Mouse (Mus musculus) heart, embryonic 16.5 days (tissue): ENCODE results near the gene Scd1. TPM values are rescaled to one million over a fixed set of nuclear protein-coding genes. Genes with fewer than 3 reads are reported as not detected.

Source experiments
- ATAC-seq: fragments of 200-750 bp; cut with Nextera tagmentation; replicated peaks from 2 replicates; pipeline ENCODE4 v1.8.0; 2017; ENCODE audit warnings: moderate number of reproducible peaks; ENCODE audit not compliant: insufficient read depth, low FRiP score; ENCODE audit errors: extremely low read depth
- H3K27ac ChIP-seq: fragments of 300-500 bp; sonication (generic); 2 replicates; pipeline ENCODE4 v1.5.1; 2014; ENCODE audit warnings: mild to moderate bottlenecking, low read length, control low read depth, moderate library complexity
- H3K27me3 ChIP-seq: fragments of 300-500 bp; sonication (generic); 2 replicates; pipeline ENCODE4 v1.6.1; 2014; ENCODE audit warnings: low read length, mixed read lengths; ENCODE audit not compliant: control insufficient read depth, insufficient read depth
- H3K36me3 ChIP-seq: fragments of 300-500 bp; sonication (generic); 2 replicates; pipeline ENCODE4 v1.6.1; 2014; ENCODE audit not compliant: control insufficient read depth, insufficient read depth
- H3K4me1 ChIP-seq: fragments of 300-500 bp; sonication (generic); 2 replicates; pipeline ENCODE4 v1.6.1; 2014; ENCODE audit warnings: low read length, mixed read lengths; ENCODE audit not compliant: control insufficient read depth, insufficient read depth
- H3K4me2 ChIP-seq: fragments of 300-500 bp; sonication (generic); 2 replicates; pipeline ENCODE4 v1.6.1; 2014; ENCODE audit warnings: low read depth, mild to moderate bottlenecking, control low read depth, low read length
- H3K4me3 ChIP-seq: fragments of 300-500 bp; sonication (generic); 2 replicates; pipeline ENCODE4 v1.5.1; 2014; ENCODE audit warnings: mild to moderate bottlenecking, control low read depth, low read length
- H3K9ac ChIP-seq: fragments of 300-500 bp; sonication (generic); 2 replicates; pipeline ENCODE4 v1.6.1; 2014; ENCODE audit warnings: low read length, control low read depth
- H3K9me3 ChIP-seq: fragments of 300-500 bp; sonication (generic); replicated peaks from 2 replicates; pipeline ENCODE4 v1.6.1; 2016; ENCODE audit warnings: low read length; ENCODE audit not compliant: control insufficient read depth
- WGBS: fragments of 180-500 bp; shearing (Covaris S2); extraction: QIAGEN DNeasy Blood & Tissue Kit; methylation state at CpG from one replicate; pipeline ENCODE4 v1.1.7; 2014; 5-methylcytosine and 5-hydroxymethylcytosine counted together
- polyA plus RNA-seq: library from polyadenylated mRNA; unstranded; fragments of >200 nt; fragmentation: Nextera tagmentation; extraction: Ambion mirVana; gene quantifications from 2 replicates; pipeline ENCODE4 v1.2.1, GENCODE M21; 2015

Scd1 gene
- 1.1 and 1.2 TPM in 2 replicates for polyA plus RNA-seq

GRCm38 (mm10) chr19:44407341-44408222, at the start of gene Scd1:
Scd1 (minus strand) TSS chr19:44407879.
- H3K4me3 ChIP-seq = peak within 1 kb of the TSS; percentile 58
- H3K9ac ChIP-seq = peak within 1 kb of the TSS; percentile 61
- peak within 1 kb of the TSS; percentile 38; the same call in 1 of the 2 replicates for H3K27ac ChIP-seq
- H3K27me3 ChIP-seq = peaks cover 17% of the 10 kb centered on the region
- H3K4me1 ChIP-seq = peaks cover 8% of the 10 kb centered on the region
- ATAC-seq = peak; percentile 78; the same call in 1 of the 2 replicates
- under 1% methylated on average over 33 of the region's 35 CpGs for WGBS
- no peaks in the 10 kb centered on the region for H3K9me3 ChIP-seq
- H3K36me3 ChIP-seq = no peaks in the 10 kb centered on the region
- H3K4me2 ChIP-seq = peak within 1 kb of the TSS; percentile 90

GRCm38 (mm10) chr19:44455356-44455755, 47.7 kb upstream of the Scd1 start:
- no peaks in the 10 kb centered on the region for H3K36me3 ChIP-seq

DNA sequence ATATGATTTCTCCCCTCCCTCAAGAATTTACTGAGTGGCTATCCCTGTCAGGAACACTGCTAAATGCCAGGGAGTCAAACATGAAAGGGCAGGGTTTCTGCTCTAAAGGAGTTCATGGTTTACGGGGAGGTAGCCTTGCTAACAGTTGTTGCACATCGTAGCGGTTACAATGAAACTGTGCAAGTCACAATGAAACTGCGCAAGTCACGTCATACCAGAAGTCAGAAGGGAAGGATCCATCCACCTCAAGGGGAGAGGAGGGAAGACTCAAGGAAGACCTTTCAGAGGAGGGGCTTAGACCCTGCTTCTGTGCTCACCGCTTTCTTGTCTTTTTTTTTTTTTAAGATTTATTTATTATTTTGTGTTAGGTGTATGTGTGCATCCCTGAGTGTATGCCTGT, 47.2 kb upstream of the Scd1 start:
- Histone ChIP-seq H3K27me3 (no peaks in the 10 kb centered on the region), H3K9me3 (no peaks in the 10 kb centered on the region), H3K9ac (no peak overlapping the region), H3K4me3 (no peak overlapping the region), H3K36me3 (no peaks in the 10 kb centered on the region), H3K4me1 (no peaks in the 10 kb centered on the region), H3K27ac (no peak overlapping the region), H3K4me2 (no peak overlapping the region)
- no peak for ATAC-seq
- 81% methylated on average over 6 of the region's 6 CpGs for WGBS

More at GRCm38 (mm10) chr19:44455356-44455755, 47.7 kb upstream of the Scd1 start:
- no peak overlapping the region for H3K9ac ChIP-seq
- H3K4me2 ChIP-seq = no peak overlapping the region
- H3K9me3 ChIP-seq = no peaks in the 10 kb centered on the region
- ATAC-seq = no peak
- H3K27me3 ChIP-seq = no peaks in the 10 kb centered on the region
- H3K27ac ChIP-seq = no peak overlapping the region
- H3K4me3 ChIP-seq = no peak overlapping the region
- H3K4me1 ChIP-seq = no peaks in the 10 kb centered on the region
- WGBS = 59% methylated on average over 8 of the region's 8 CpGs

DNA sequence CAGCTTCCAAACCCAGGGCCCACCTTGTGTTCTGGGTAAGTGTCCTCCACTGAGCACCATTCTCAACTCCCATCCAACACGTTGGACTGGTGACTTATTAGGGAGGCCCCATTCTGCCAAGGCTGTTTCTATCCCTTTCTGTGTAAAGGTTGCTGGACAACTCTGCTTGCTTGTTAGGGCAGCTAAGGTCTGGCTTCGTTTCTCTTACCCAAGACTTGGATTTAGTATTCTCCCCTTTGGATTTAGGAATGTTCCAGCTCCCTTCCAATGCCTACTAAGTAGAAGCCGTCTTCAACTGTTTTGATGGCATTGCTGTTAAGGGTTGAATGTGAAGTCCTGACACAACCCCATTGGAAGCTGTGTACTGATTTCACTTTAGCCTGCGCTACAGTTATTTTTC, 40.2 kb upstream of the Scd1 start:
- whole genome bisulfite sequencing = 77% methylated on average over 4 of the region's 4 CpGs
- ATAC-seq = no peak
- Histone ChIP-seq H3K4me2 (no peak overlapping the region), H3K27ac (no peak overlapping the region), H3K9ac (no peak overlapping the region), H3K36me3 (no peaks in the 10 kb centered on the region), H3K9me3 (no peaks in the 10 kb centered on the region), H3K4me3 (no peak overlapping the region), H3K4me1 (no peaks in the 10 kb centered on the region), H3K27me3 (no peaks in the 10 kb centered on the region)

- Histone ChIP-seq H3K4me2 (no peak overlapping the region), H3K4me3 (no peak overlapping the region), H3K27me3 (no peaks in the 10 kb centered on the region), H3K27ac (no peak overlapping the region), H3K4me1 (no peaks in the 10 kb centered on the region), H3K36me3 (no peaks in the 10 kb centered on the region), H3K9ac (no peak overlapping the region), H3K9me3 (no peaks in the 10 kb centered on the region)
- WGBS = 77% methylated on average over 3 of the region's 3 CpGs
- ATAC-seq = no peak
Observed at GRCm38 (mm10) chr19:44445755-44446154, 38.1 kb upstream of the Scd1 start.

DNA sequence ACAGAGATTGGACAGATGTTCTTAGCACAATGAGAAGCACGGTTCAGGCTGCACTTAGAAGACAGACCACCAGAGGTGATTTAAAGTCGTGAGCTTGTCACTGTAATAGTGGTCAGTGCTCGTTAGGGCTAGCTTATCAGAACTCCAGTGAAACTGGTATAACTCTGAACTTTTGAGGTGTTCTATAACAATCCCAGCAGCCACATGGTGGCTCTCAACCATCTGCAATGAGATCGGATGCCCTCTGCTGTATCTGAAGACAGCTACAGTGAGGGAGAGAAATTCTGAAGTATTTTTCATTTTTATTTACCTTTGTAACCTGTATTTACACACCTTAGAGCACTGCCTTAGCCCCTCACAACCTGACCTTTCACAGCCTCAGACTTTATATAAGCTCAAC, 31.6 kb upstream of the Scd1 start:
- no peak overlapping the region for H3K27ac ChIP-seq
- 32% methylated on average over 4 of the region's 4 CpGs for WGBS
- H3K4me2 ChIP-seq = no peak overlapping the region
- H3K9me3 ChIP-seq = no peaks in the 10 kb centered on the region
- no peak overlapping the region for H3K9ac ChIP-seq
- no peaks in the 10 kb centered on the region for H3K36me3 ChIP-seq
- no peaks in the 10 kb centered on the region for H3K4me1 ChIP-seq
- ATAC-seq = no peak
- H3K27me3 ChIP-seq = no peaks in the 10 kb centered on the region
- no peak overlapping the region for H3K4me3 ChIP-seq

DNA sequence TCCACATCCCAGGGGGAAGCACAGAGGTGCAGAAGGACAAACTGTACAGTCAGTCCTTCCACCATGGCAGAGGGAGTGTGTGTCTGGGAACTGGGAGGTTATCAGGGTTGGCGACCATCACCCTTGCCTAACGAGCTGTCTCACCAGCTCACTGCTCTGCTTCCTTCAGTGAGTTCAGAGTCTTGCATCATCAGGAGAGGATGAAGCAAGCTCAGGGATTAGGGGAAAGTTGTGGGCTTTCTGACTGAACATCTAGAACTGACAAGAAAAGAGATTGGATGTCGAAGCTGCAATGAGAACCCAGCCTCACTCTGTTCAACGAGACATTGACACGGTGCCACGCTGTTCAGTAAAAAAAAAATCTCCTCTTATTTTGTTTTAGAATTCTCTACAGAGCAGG, 30.3 kb upstream of the Scd1 start:
- Histone ChIP-seq H3K9me3 (no peaks in the 10 kb centered on the region), H3K27ac (no peak overlapping the region), H3K4me3 (no peak overlapping the region), H3K4me1 (no peaks in the 10 kb centered on the region), H3K9ac (no peak overlapping the region), H3K36me3 (no peaks in the 10 kb centered on the region), H3K4me2 (no peak overlapping the region), H3K27me3 (no peaks in the 10 kb centered on the region)
- no peak for ATAC-seq
- 64% methylated on average over 6 of the region's 6 CpGs for WGBS

- H3K27ac ChIP-seq = no peak overlapping the region
- no peak overlapping the region for H3K4me3 ChIP-seq
- 76% methylated on average over 5 of the region's 5 CpGs for WGBS
- H3K9ac ChIP-seq = no peak overlapping the region
- H3K4me1 ChIP-seq = no peaks in the 10 kb centered on the region
- H3K4me2 ChIP-seq = no peak overlapping the region
- no peak for ATAC-seq
- H3K36me3 ChIP-seq = no peaks in the 10 kb centered on the region
- H3K9me3 ChIP-seq = no peaks in the 10 kb centered on the region
- no peaks in the 10 kb centered on the region for H3K27me3 ChIP-seq
Observed at GRCm38 (mm10) chr19:44432084-44432483, 24.4 kb upstream of the Scd1 start.

DNA sequence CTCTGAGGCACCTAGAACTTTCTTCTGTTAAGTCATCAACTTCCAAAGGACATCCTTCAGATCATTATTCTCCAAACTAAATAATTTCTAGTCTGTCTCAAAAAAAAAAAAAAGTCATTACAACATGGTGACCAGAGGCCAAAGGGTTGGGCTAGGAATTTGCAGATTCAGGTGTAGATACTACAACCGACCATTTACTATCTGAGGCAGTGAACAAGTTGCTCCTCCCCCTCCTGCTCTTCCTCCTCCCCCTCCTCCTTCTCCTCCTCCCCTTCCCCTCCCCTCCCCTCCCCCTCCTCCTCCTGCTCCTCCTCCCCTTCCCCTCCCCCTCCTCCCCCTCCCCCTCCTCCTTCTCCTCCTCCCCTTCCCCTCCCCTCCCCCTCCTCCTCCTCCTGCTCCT, 20.0 kb upstream of the Scd1 start:
- H3K4me2 ChIP-seq = no peak overlapping the region
- no peak for ATAC-seq
- no peaks in the 10 kb centered on the region for H3K36me3 ChIP-seq
- H3K27me3 ChIP-seq = no peaks in the 10 kb centered on the region
- no peaks in the 10 kb centered on the region for H3K9me3 ChIP-seq
- H3K4me3 ChIP-seq = no peak overlapping the region
- H3K27ac ChIP-seq = no peak overlapping the region
- WGBS = 63% methylated on average over 1 of the region's 1 CpGs
- H3K4me1 ChIP-seq = no peaks in the 10 kb centered on the region
- H3K9ac ChIP-seq = no peak overlapping the region
